Mouse (Mus musculus) kidney, adult 2 months (tissue): ENCODE measurements around the gene Pdcd1.

Experiments
- CTCF ChIP-seq: fragments of 200-500 bp; conservative IDR thresholded peaks from 2 replicates; pipeline ENCODE4 v1.5.1; 2011; ENCODE audit warnings: low read depth, mild to moderate bottlenecking, control low read depth, low read length, moderate library complexity, mixed read lengths; ENCODE audit not compliant: insufficient read depth, insufficient read length
- POLR2A ChIP-seq: fragments of 200-500 bp; IDR thresholded peaks from one replicate; pipeline ENCODE4 v1.6.1; 2011; ENCODE audit warnings: low read depth, low read length, control low read depth

GRCm38 (mm10) chr1:94080718-94081117, 28.4 kb upstream of the Pdcd1 start:
- TF ChIP-seq POLR2A (no peak), CTCF (no peak)
